Mouse (Mus musculus) spleen, postnatal 4 days (tissue): ENCODE results near the gene Ptpn9.
A peak's percentile ranks its signal among the peaks of the same experiment; 100 is the strongest.
"Not testable (repeated sequence)": the region's sequence is repeated elsewhere in the genome, so short reads cannot be mapped to it uniquely, and the experiment has no call there.

Experiments used
- DNase-seq, 2 experiments: peaks; one replicate each; pipeline ENCODE4 v3.0.0; 2022; ENCODE audit warnings: low spot score in 2 of 2

Ptpn9 gene

GRCm38 (mm10) chr9:56994286-56995197, at the start of gene Ptpn9:
TSS of gene Ptpn9 (plus strand) at chr9:56994923.
- DNase-seq = peak; percentile 82 to 90

GRCm38 (mm10) chr9:56947481-56947880, 47.2 kb upstream of the Ptpn9 start:
- peak; percentile 51 to 79 for DNase-seq

- not testable (repeated sequence) for DNase-seq
These were observed 46.0 kb upstream of the Ptpn9 start for GRCm38 (mm10) chr9:56948699-56949098.

- peak in 1 of 2 experiments; percentile 14 for DNase-seq
These were observed 45.0 kb upstream of the Ptpn9 start for GRCm38 (mm10) chr9:56949767-56950166.

GRCm38 (mm10) chr9:56950414-56951400, 44.0 kb upstream of the Ptpn9 start, which contains the start of gene Snupn:
TSS of gene Snupn (plus strand) at chr9:56950878.
- peak; percentile 96 for DNase-seq

DNA sequence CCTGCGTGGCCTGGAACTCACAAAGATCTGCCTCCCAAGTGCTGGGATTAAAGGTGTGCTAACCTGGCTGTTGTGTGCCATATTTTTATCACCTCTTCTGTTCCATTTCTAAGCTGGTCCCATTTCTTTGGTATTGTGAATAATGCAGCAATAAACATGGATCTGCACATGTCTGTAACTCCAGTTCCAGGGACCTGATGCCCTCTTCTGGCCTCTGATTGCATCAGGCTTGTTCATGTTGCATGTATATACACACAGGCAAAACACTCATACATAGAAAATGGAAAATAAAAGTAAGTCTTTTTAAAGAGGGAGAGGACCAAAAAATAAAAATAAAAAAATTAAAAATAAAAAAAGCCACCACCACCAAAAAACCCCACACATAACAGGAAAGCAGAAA, 41.2 kb upstream of the Ptpn9 start:
- DNase-seq = no peak

GRCm38 (mm10) chr9:56956966-56957675, 37.6 kb upstream of the Ptpn9 start:
- DNase-seq = no peak

DNA sequence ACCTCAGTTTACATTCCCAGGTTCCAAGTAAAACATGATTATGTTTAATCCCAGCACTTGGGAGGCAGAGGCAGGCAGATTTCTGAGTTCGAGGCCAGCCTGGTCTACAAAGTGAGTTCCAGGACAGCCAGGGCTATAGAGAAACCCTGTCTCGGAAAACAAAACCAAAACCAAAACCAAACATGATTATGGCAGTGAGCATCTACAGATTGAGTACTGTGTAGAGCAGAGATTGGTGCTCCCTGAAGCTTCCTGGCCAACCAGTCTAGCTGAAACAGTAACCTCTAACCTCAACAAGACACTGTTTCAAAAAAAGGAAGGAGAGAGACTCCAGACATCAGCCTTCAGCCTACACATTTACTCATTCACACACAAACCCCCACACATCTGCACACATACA, 36.0 kb upstream of the Ptpn9 start:
- DNase-seq = no peak

DNA sequence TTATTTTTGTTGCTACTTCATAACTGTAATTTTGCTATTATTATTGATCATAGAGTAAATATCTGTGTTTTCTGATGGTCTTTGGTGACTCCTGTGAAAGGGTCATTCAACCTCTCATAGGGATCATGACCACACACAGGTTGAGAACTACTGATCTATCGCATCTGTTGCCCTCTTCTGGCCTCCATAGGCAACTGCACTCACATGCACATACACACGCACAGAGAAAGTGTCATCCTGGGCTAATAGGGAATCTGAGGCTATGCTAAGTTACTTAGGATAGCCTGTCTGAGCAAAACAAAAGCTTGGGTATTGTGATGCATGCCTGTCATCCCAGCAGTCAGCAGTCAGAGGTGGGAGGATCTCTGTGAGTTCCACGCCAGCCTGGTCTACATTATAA, 33.1 kb upstream of the Ptpn9 start:
- DNase-seq = no peak

DNA sequence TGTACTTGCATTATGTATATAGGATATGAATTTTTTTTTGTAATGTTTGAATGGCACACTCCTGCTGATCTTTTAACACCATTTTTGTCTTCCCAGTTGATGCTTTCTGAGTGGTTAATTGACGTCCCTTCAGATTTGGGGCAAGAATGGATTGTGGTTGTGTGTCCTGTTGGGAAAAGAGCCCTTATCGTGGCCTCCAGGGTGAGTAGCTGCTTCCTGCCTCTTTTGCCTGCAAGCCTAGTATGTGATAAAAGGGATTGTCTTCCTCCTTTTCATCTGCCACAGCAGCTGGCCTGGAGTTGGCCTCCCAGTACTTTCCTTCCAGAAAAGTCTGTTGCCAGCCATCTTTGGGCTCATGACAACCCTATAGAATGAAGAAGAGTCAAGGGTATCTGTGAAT, 24.6 kb upstream of the Ptpn9 start:
- DNase-seq = no peak

DNA sequence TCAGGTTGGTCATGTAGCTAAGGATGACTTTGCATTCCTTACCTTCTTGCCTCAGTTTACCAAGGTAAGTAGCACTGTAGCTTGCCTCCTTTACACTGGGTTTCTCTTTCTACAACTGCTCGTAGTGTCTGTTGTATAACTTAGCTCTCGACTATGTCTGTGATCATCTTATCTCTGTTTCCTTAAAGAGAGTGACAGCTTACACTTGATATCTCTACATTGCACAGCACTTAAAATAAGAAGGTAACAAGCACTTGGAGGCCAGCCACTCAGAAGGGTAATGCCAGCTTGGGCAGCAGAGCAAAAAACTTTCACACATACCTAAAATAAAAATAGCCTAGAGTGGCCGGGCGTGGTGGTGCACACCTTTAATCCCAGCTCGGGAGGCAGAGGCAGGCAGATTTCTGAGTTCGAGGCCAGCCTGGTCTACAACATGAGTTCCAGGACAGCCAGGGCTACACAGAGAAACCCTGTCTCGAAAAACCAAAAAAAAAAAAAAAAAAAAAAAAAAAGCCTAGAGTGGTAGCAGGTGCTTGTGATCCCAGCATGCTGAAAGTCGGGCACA, 20.7 kb upstream of the Ptpn9 start:
- no peak for DNase-seq

DNA sequence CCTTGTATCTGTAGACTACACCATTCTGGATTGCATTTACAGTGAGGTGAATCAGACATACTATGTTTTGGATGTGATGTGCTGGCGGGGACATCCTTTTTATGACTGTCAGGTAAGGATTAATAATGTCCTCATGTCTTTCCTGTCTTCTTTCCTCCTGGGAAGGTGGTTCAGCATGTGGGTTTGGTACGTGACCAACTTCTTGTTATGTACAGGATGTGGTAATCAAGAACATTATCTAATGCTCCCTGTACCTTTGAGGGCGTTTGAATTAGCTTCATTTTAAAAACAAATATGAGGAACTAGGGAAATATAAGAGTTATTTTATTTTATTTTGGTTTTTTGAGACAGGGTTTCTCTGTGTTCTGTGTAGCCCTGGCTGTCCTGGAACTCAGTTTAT, 19.5 kb upstream of the Ptpn9 start:
- no peak for DNase-seq

- DNase-seq = no peak
These were observed 14.5 kb upstream of the Ptpn9 start for GRCm38 (mm10) chr9:56980186-56980585.

- no peak for DNase-seq
These were observed 13.2 kb upstream of the Ptpn9 start for GRCm38 (mm10) chr9:56981502-56981901.

DNA sequence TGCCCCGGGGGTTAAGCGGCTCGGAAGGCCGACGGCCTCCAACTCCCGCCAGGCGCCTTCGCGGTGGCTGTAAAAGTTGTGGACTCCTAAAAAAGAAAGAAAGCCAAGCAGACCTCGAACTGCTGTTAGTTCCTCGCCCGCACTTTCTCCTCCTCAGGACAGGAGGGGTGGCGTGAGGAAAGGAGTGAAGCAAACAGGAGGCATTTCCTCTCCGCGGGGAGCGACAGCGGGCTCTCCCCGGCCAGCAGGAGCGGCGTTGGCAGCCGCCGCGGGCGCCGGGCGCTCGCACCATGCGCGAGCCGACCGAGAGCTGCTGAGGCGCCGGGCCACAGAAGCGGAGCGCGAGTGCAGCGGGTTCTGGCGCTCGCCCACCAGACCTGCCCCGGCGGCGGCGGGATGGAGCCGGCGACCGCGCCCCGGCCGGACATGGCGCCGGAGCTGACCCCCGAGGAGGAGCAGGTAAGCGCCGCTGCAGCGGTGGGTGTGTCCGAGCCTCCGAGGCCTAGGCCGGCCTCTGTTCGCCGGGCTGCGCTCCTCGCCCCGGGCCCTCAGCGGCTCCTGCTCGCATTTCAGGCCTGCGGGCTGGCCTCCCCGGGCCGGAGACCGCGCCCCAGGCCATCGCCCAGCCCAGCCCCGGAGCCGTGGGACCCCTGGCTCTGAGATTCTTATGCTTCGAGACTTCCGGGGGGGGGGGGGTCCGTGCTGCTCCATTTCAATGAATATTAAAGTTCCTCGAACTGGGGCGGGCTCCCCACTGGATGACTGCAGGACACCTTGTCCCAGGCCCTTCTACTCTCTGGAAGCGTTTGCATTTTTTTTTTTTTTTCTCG, 690 bp downstream of the Ptpn9 start:
- DNase-seq = peak; percentile 66 to 82

GRCm38 (mm10) chr9:56996028-56996346, 1.3 kb downstream of the Ptpn9 start:
- no peak for DNase-seq

DNA sequence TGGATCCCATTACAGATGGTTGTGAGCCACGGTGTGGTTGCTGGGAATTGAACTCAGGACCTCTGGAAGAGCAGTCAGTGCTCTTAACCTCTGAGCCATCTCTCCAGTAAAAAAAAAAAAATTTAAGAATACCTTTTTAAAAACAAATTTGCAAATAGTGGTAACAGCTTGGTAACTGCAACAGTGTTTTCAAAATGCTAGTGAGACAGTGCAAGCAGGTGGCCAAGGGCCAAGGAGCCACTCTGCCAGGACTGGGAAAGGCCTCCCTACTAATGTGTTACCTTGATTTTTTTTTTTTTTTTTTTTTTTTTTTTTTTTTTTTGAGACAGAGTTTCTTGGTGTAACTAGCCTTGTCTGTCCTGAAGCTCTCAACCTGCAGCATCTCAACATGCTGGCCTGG, 2.5 kb downstream of the Ptpn9 start:
- DNase-seq = not testable (repeated sequence)

DNA sequence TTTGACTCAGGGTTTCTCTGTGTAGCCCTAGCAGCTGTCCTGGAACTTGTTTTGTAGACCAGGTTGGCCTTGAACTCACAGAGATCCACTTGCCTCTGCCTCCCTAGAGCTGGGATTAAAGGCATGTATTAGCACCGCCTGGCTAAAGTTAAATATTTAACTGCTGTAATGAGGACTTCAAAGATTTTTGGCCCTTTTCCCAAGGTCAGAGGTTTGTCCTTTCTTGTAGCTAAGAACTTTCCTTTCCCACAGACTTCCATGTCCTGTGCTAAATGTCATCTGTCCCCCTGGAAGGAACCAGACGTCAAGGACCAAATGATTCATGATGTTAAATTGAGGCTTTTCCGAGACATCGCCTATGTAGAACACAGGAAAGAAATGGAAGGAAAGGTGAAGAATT, 8.3 kb downstream of the Ptpn9 start:
- no peak for DNase-seq

GRCm38 (mm10) chr9:57012393-57012792, 17.7 kb downstream of the Ptpn9 start:
- DNase-seq = no peak

- DNase-seq = no peak
These were observed 18.2 kb downstream of the Ptpn9 start for GRCm38 (mm10) chr9:57012895-57013294.

DNA sequence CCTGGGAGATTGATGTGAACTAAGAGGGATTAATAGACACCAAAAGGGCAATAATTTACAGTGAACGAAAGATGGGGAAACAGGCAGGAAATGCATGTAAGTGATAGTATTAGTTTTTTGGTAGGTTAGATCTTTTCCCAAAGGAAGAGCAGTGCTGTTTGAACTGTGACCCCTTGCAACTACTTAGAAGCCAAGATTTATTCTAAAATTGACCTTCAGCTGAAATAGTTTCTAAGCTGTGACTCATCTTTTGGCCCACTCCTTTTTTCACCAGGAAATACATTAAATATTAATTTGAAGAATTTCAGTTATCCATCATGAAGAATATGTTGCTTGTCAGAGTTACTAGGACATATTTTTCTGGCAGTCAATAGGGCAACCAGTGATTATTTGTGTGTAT, 19.0 kb downstream of the Ptpn9 start:
- DNase-seq = no peak
